Mouse (Mus musculus) ES-E14 (cell line): ENCODE measurements at regions not wholly inside any gene's neighbourhood (a gene's known extent, or its start where the extent isn't known, plus 50 kb on each side); places are given as distances from the start of the nearest gene placed in this dataset.

Experiments
- HCFC1 ChIP-seq: IDR thresholded peaks from 2 replicates; pipeline ENCODE4 v1.6.1; 2012; ENCODE audit warnings: low read length, inconsistent platforms, borderline replicate concordance; ENCODE audit not compliant: insufficient read depth
- ZC3H11A ChIP-seq: IDR thresholded peaks from 2 replicates; pipeline ENCODE4 v1.6.1; 2012; ENCODE audit warnings: low read depth, mild to moderate bottlenecking, inconsistent platforms, low read length, borderline replicate concordance

GRCm38 (mm10) chr16:13001288-13001880 is 108.1 kb upstream of the Ercc4 start:
- TF ChIP-seq HCFC1 (no peak), ZC3H11A (no peak)
